Mouse (Mus musculus) heart, embryonic 16.5 days (tissue): ENCODE measurements around the gene Pabpn1. TPM values are rescaled to one million over a fixed set of nuclear protein-coding genes. Genes with fewer than 3 reads are reported as not detected.
A peak's percentile ranks its signal among the peaks of the same experiment; 100 is the strongest.

ENCODE experiments used
- ATAC-seq: fragments of 200-750 bp; cut with Nextera tagmentation; replicated peaks from 2 replicates; pipeline ENCODE4 v1.8.0; 2017; ENCODE audit warnings: moderate number of reproducible peaks; ENCODE audit not compliant: insufficient read depth, low FRiP score; ENCODE audit errors: extremely low read depth
- H3K27ac ChIP-seq: fragments of 300-500 bp; sonication (generic); 2 replicates; pipeline ENCODE4 v1.5.1; 2014; ENCODE audit warnings: mild to moderate bottlenecking, low read length, control low read depth, moderate library complexity
- H3K27me3 ChIP-seq: fragments of 300-500 bp; sonication (generic); 2 replicates; pipeline ENCODE4 v1.6.1; 2014; ENCODE audit warnings: low read length, mixed read lengths; ENCODE audit not compliant: control insufficient read depth, insufficient read depth
- H3K36me3 ChIP-seq: fragments of 300-500 bp; sonication (generic); 2 replicates; pipeline ENCODE4 v1.6.1; 2014; ENCODE audit not compliant: control insufficient read depth, insufficient read depth
- H3K4me1 ChIP-seq: fragments of 300-500 bp; sonication (generic); 2 replicates; pipeline ENCODE4 v1.6.1; 2014; ENCODE audit warnings: low read length, mixed read lengths; ENCODE audit not compliant: control insufficient read depth, insufficient read depth
- H3K4me2 ChIP-seq: fragments of 300-500 bp; sonication (generic); 2 replicates; pipeline ENCODE4 v1.6.1; 2014; ENCODE audit warnings: low read depth, mild to moderate bottlenecking, control low read depth, low read length
- H3K4me3 ChIP-seq: fragments of 300-500 bp; sonication (generic); 2 replicates; pipeline ENCODE4 v1.5.1; 2014; ENCODE audit warnings: mild to moderate bottlenecking, control low read depth, low read length
- H3K9ac ChIP-seq: fragments of 300-500 bp; sonication (generic); 2 replicates; pipeline ENCODE4 v1.6.1; 2014; ENCODE audit warnings: low read length, control low read depth
- H3K9me3 ChIP-seq: fragments of 300-500 bp; sonication (generic); replicated peaks from 2 replicates; pipeline ENCODE4 v1.6.1; 2016; ENCODE audit warnings: low read length; ENCODE audit not compliant: control insufficient read depth
- WGBS: fragments of 180-500 bp; shearing (Covaris S2); extraction: QIAGEN DNeasy Blood & Tissue Kit; methylation state at CpG from one replicate; pipeline ENCODE4 v1.1.7; 2014; 5-methylcytosine and 5-hydroxymethylcytosine counted together
- polyA plus RNA-seq: library from polyadenylated mRNA; unstranded; fragments of >200 nt; fragmentation: Nextera tagmentation; extraction: Ambion mirVana; gene quantifications from 2 replicates; pipeline ENCODE4 v1.2.1, GENCODE M21; 2015

Pabpn1 gene
- polyA plus RNA-seq, 1 experiment from 2014 or later, result 68.4 TPM

DNA sequence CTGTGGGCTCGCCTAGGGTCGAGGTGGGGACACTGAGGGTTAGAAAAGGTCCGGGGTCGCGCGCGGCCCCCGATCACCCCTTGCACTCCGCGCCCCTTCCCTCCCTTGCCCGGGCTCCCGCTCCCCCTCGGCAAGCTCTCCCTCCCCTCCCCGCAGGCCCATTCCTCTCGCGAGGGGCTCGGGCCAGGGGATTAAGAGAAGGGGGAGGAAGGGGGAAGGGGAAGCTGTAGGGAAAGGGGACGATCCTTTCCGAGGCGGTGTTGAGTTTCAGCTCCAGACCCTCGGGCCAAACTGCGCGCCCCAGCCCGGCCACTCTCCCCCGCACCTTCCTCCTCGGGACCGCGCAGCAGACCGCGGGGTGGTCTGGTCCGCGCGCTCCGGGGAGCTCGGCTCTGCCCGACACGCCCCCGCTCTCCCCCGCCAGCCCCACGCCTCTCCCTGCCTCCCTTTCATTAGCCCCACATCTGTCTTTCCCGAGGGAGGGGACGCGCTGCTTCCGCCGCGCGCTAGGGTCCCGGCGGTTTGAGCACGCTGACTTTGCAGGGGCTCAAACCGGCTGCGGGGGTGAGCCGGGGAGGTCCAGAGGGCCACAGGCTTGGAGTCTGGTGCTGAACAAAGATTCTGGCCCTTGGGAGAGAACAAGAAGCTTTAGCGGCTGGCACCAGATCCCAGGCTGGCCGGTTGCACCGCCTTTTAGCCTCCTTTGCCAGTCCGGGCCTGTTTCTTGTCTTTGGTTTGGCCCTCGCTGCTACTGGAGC, 34.3 kb downstream of the Pabpn1 start:
- H3K4me2 ChIP-seq, result peak overlapping the region; percentile 97
- H3K27me3 ChIP-seq, result peaks cover 15% of the 10 kb centered on the region
- peak; percentile 63 for ATAC-seq
- H3K9ac ChIP-seq, result peak overlapping the region; percentile 88
- H3K4me3 ChIP-seq, result peak overlapping the region; percentile 65
- H3K36me3 ChIP-seq, result no peaks in the 10 kb centered on the region
- no peaks in the 10 kb centered on the region for H3K9me3 ChIP-seq
- peaks cover 21% of the 10 kb centered on the region for H3K4me1 ChIP-seq
- peak overlapping the region; percentile 91 for H3K27ac ChIP-seq
- WGBS, result 1% methylated on average over 51 of the region's 58 CpGs

GRCm38 (mm10) chr14:54927296-54927695, 35.0 kb downstream of the Pabpn1 start:
- no peak for ATAC-seq
- Histone ChIP-seq H3K27me3 (peaks cover 15% of the 10 kb centered on the region), H3K4me2 (peak overlapping the region; percentile 97), H3K36me3 (no peaks in the 10 kb centered on the region), H3K4me3 (peak overlapping the region; percentile 65), H3K27ac (peak overlapping the region; percentile 91), H3K9me3 (no peaks in the 10 kb centered on the region), H3K9ac (peak overlapping the region; percentile 88), H3K4me1 (peaks cover 21% of the 10 kb centered on the region)
- WGBS, result 42% methylated on average over 7 of the region's 7 CpGs

GRCm38 (mm10) chr14:54929801-54930200, 37.5 kb downstream of the Pabpn1 start:
- Histone ChIP-seq H3K4me2 (no peak overlapping the region), H3K27ac (no peak overlapping the region), H3K9me3 (no peaks in the 10 kb centered on the region), H3K9ac (no peak overlapping the region), H3K4me3 (no peak overlapping the region), H3K4me1 (peaks cover 12% of the 10 kb centered on the region), H3K27me3 (peaks cover 12% of the 10 kb centered on the region), H3K36me3 (no peaks in the 10 kb centered on the region)
- 58% methylated on average over 5 of the region's 5 CpGs for WGBS
- no peak for ATAC-seq

DNA sequence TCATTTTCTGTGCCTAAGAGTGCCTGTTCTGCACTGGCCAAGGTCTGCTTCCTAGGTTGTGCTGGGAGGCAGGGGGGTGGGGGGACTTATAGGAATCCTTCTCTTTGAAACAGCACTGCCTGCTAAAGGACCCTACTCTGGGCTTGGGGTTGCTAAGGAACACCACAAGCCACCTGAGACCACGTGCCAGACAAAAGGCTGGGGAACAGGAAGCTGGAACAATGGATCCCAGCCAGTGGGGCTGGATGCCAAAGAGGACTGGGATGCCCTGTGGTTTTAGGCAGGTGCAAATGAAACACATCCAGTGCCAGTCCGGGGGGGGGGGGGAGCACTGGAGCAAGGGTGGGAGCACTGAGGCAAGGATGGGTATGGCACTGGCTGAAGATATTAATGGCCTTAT, 38.1 kb downstream of the Pabpn1 start:
- Histone ChIP-seq H3K36me3 (no peaks in the 10 kb centered on the region), H3K27ac (no peak overlapping the region), H3K27me3 (peaks cover 9% of the 10 kb centered on the region), H3K9ac (no peak overlapping the region), H3K4me1 (peaks cover 6% of the 10 kb centered on the region; the same call in 1 of the 2 replicates), H3K4me2 (no peak overlapping the region), H3K4me3 (no peak overlapping the region), H3K9me3 (no peaks in the 10 kb centered on the region)
- WGBS, result 25% methylated on average over 2 of the region's 2 CpGs
- no peak for ATAC-seq

GRCm38 (mm10) chr14:54932645-54933150, 40.4 kb downstream of the Pabpn1 start, which contains the start of gene Il25:
Gene Il25 (plus strand): TSS chr14:54932695.
- 26% methylated on average over 6 of the region's 6 CpGs for WGBS
- no peaks in the 10 kb centered on the region for H3K9me3 ChIP-seq
- ATAC-seq, result no peak
- no peak within 1 kb of the TSS for H3K9ac ChIP-seq
- H3K4me3 ChIP-seq, result no peak within 1 kb of the TSS
- no peak within 1 kb of the TSS for H3K27ac ChIP-seq
- no peaks in the 10 kb centered on the region for H3K27me3 ChIP-seq
- no peak within 1 kb of the TSS for H3K4me2 ChIP-seq
- peaks cover 3% of the 10 kb centered on the region; the same call in 1 of the 2 replicates for H3K4me1 ChIP-seq
- H3K36me3 ChIP-seq, result no peaks in the 10 kb centered on the region

DNA sequence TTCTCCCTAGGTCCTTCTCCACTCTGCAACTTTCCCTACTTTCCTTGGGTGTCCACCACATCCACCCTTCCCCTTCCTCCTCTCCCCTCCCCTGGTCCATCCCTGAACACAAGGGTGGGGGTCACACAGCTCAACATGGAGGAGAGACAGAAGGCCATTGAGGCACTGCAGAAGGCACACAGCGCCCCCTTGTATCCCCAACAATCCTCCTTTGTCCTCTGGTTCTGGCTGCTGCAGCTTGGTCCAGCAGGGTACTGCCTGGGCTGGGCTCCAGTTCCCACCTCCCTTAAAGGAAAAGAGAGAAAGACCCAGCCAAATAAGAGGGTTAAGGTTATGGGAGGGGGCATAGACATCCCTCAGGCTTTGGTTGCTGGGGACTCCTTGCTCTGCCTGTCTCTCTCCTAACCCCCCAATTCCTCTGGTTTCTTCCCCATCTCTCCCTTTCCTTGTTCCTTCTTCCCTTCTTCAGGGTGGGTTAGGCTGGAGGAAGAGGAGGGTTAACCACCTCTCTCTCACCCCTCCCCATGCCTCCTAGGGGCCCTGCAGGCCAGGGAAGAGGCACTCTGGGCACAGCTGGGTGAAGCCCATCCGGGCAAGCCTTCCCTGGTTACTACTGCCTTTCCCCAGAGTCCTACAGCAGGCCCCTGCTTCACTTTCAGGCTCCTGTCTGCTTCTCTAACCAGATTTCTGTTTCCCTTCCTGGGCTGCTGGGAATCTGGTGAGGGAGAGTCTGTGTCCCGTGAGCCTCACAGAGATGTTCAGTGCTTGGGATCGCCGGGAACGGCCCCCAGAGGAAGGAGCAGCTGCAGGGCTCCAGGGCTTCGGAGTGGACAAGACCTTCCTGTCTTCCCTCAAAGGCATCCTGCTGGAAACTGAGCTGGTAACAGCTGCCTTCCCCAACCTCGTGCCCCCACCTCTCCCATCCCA, 43.9 kb downstream of the Pabpn1 start, which contains the start of gene Cmtm5:
Gene Cmtm5 (plus strand): TSS at position 358 of the 927 bp plus-strand sequence.
- Histone ChIP-seq H3K27me3 (no peaks in the 10 kb centered on the region), H3K4me2 (peak within 1 kb of the TSS; percentile 17; the same call in 1 of the 2 replicates), H3K9ac (peak within 1 kb of the TSS; percentile 18; the same call in 1 of the 2 replicates), H3K9me3 (no peaks in the 10 kb centered on the region), H3K4me1 (peaks cover 3% of the 10 kb centered on the region; the same call in 1 of the 2 replicates), H3K36me3 (no peaks in the 10 kb centered on the region), H3K4me3 (no peak within 1 kb of the TSS), H3K27ac (peak within 1 kb of the TSS; percentile 41; the same call in 1 of the 2 replicates)
- no peak for ATAC-seq
- WGBS, result 25% methylated on average over 8 of the region's 8 CpGs

DNA sequence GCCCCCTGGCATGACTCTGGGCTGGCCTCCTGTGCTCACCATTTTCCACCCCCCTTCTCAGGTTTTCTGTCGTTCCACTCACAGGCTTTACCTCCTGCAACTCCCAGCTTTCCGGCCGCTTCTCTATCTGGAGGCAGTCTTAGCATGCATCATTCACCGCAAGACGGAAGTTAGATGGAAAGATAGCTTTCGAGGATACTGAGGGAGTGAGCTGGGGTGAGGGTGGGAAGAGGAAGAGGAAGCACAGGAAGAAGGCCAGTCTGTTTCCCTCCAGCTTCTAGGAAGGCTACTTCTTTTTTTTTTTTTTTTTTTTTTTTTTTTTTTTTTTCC, 44.5 kb downstream of the Pabpn1 start:
- H3K4me3 ChIP-seq, result no peak overlapping the region
- WGBS, result 17% methylated on average over 6 of the region's 6 CpGs
- H3K9me3 ChIP-seq, result no peaks in the 10 kb centered on the region
- H3K4me2 ChIP-seq, result peak overlapping the region; percentile 17; the same call in 1 of the 2 replicates
- H3K27me3 ChIP-seq, result no peaks in the 10 kb centered on the region
- peaks cover 3% of the 10 kb centered on the region; the same call in 1 of the 2 replicates for H3K4me1 ChIP-seq
- H3K27ac ChIP-seq, result peak overlapping the region; percentile 41; the same call in 1 of the 2 replicates
- no peak overlapping the region for H3K9ac ChIP-seq
- ATAC-seq, result no peak
- H3K36me3 ChIP-seq, result peaks cover 3% of the 10 kb centered on the region; the same call in 1 of the 2 replicates

GRCm38 (mm10) chr14:54937361-54938182, 45.3 kb downstream of the Pabpn1 start:
- H3K9me3 ChIP-seq, result no peaks in the 10 kb centered on the region
- peaks cover 4% of the 10 kb centered on the region; the same call in 1 of the 2 replicates for H3K36me3 ChIP-seq
- H3K27ac ChIP-seq, result 0 out of 2 replicates have a peak overlapping the region, but pooled peaks have one; percentile 16
- H3K4me2 ChIP-seq, result no peak overlapping the region
- WGBS, result 68% methylated on average over 16 of the region's 16 CpGs
- H3K4me1 ChIP-seq, result peaks cover 3% of the 10 kb centered on the region; the same call in 1 of the 2 replicates
- H3K27me3 ChIP-seq, result no peaks in the 10 kb centered on the region
- H3K9ac ChIP-seq, result no peak overlapping the region
- no peak overlapping the region for H3K4me3 ChIP-seq
- ATAC-seq, result 0 out of 2 replicates have a peak, but pooled peaks have one; percentile 5
